Mouse (Mus musculus): ENCODE data around the gene Ndrg4. TPM values are rescaled to one million over a fixed set of nuclear protein-coding genes. Genes with fewer than 3 reads are reported as not detected.

Gene Ndrg4
- polyA plus RNA-seq, 1 experiment from 2014 or later, result 276 TPM

- H3K4me1 ChIP-seq (ENCODE audit: control insufficient read depth, insufficient read depth, low read length), result no peaks in the 10 kb centered on the region
- H3K4me3 ChIP-seq (replicated peaks; ENCODE audit: low read depth, low read length), result no peak overlapping the region
- H3K9me3 ChIP-seq (ENCODE audit: control insufficient read depth, low read length), result no peaks in the 10 kb centered on the region
- no peak overlapping the region for H3K4me2 ChIP-seq (ENCODE audit: low read length)
- no peak overlapping the region for H3K9ac ChIP-seq (replicated peaks; ENCODE audit: low read length)
- H3K27me3 ChIP-seq (ENCODE audit: control insufficient read depth, insufficient read depth, low read length), result no peaks in the 10 kb centered on the region
- no peak for ATAC-seq (ENCODE audit: low FRiP score, low TSS enrichment)
- H3K36me3 ChIP-seq (ENCODE audit: control insufficient read depth, insufficient read depth, low read length), result no peaks in the 10 kb centered on the region
- DNase-seq, result peak; percentile 21
- peak overlapping the region; percentile 32; the same call in 1 of the 2 replicates for H3K27ac ChIP-seq (replicated peaks; ENCODE audit: low read depth, low read length)
- WGBS, result 49% methylated on average over 8 of the region's 8 CpGs
Measured at GRCm38 (mm10) chr8:95668163-95668958, 8.4 kb upstream of the Ndrg4 start.

- WGBS, result 85% methylated on average over 2 of the region's 2 CpGs
- DNase-seq, result no peak
- no peaks in the 10 kb centered on the region for H3K27me3 ChIP-seq (ENCODE audit: control insufficient read depth, insufficient read depth, low read length)
Measured at GRCm38 (mm10) chr8:95669967-95670366, 6.8 kb upstream of the Ndrg4 start.

GRCm38 (mm10) chr8:95671861-95672260 lies 4.9 kb upstream of the Ndrg4 start:
- H3K4me3 ChIP-seq (replicated peaks; ENCODE audit: low read depth, low read length), result no peak overlapping the region
- H3K9ac ChIP-seq (replicated peaks; ENCODE audit: low read length), result no peak overlapping the region
- DNase-seq, result no peak
- no peak overlapping the region for H3K27ac ChIP-seq (replicated peaks; ENCODE audit: low read depth, low read length)
- 0 out of 2 replicates have a peak, but pooled peaks cover 2% of the 10 kb centered on the region for H3K27me3 ChIP-seq (ENCODE audit: control insufficient read depth, insufficient read depth, low read length)
- ATAC-seq (ENCODE audit: low FRiP score, low TSS enrichment), result no peak
- no peaks in the 10 kb centered on the region for H3K4me1 ChIP-seq (ENCODE audit: control insufficient read depth, insufficient read depth, low read length)
- H3K36me3 ChIP-seq (ENCODE audit: control insufficient read depth, insufficient read depth, low read length), result no peaks in the 10 kb centered on the region
- no peaks in the 10 kb centered on the region for H3K9me3 ChIP-seq (ENCODE audit: control insufficient read depth, low read length)
- no peak overlapping the region for H3K4me2 ChIP-seq (ENCODE audit: low read length)
- WGBS, result 91% methylated on average over 6 of the region's 6 CpGs

More at GRCm38 (mm10) chr8:95669967-95670366, 6.8 kb upstream of the Ndrg4 start:
- Histone ChIP-seq H3K9me3 (ENCODE audit: control insufficient read depth, low read length) (no peaks in the 10 kb centered on the region), H3K4me1 (ENCODE audit: control insufficient read depth, insufficient read depth, low read length) (no peaks in the 10 kb centered on the region), H3K4me3 (replicated peaks; ENCODE audit: low read depth, low read length) (no peak overlapping the region), H3K9ac (replicated peaks; ENCODE audit: low read length) (no peak overlapping the region), H3K36me3 (ENCODE audit: control insufficient read depth, insufficient read depth, low read length) (no peaks in the 10 kb centered on the region), H3K27ac (replicated peaks; ENCODE audit: low read depth, low read length) (no peak overlapping the region), H3K4me2 (ENCODE audit: low read length) (no peak overlapping the region)
- ATAC-seq (ENCODE audit: low FRiP score, low TSS enrichment), result no peak

GRCm38 (mm10) chr8:95672811-95673210 lies 4.0 kb upstream of the Ndrg4 start:
- Histone ChIP-seq H3K27ac (replicated peaks; ENCODE audit: low read depth, low read length) (no peak overlapping the region), H3K27me3 (ENCODE audit: control insufficient read depth, insufficient read depth, low read length) (0 out of 2 replicates have a peak, but pooled peaks cover 10% of the 10 kb centered on the region), H3K9me3 (ENCODE audit: control insufficient read depth, low read length) (no peaks in the 10 kb centered on the region), H3K4me2 (ENCODE audit: low read length) (no peak overlapping the region), H3K36me3 (ENCODE audit: control insufficient read depth, insufficient read depth, low read length) (no peaks in the 10 kb centered on the region), H3K4me3 (replicated peaks; ENCODE audit: low read depth, low read length) (no peak overlapping the region), H3K4me1 (ENCODE audit: control insufficient read depth, insufficient read depth, low read length) (no peaks in the 10 kb centered on the region), H3K9ac (replicated peaks; ENCODE audit: low read length) (no peak overlapping the region)
- DNase-seq (no peak), ATAC-seq (ENCODE audit: low FRiP score, low TSS enrichment) (no peak)
- WGBS, result 84% methylated on average over 5 of the region's 5 CpGs

- Histone ChIP-seq H3K4me2 (ENCODE audit: low read length) (peak overlapping the region; percentile 82), H3K4me1 (ENCODE audit: control insufficient read depth, insufficient read depth, low read length) (peaks cover 9% of the 10 kb centered on the region; the same call in 1 of the 2 replicates), H3K36me3 (ENCODE audit: control insufficient read depth, insufficient read depth, low read length) (no peaks in the 10 kb centered on the region), H3K27ac (replicated peaks; ENCODE audit: low read depth, low read length) (peak overlapping the region; percentile 45; the same call in 1 of the 2 replicates), H3K27me3 (ENCODE audit: control insufficient read depth, insufficient read depth, low read length) (0 out of 2 replicates have a peak, but pooled peaks cover 14% of the 10 kb centered on the region), H3K4me3 (replicated peaks; ENCODE audit: low read depth, low read length) (peak overlapping the region; percentile 67), H3K9me3 (ENCODE audit: control insufficient read depth, low read length) (no peaks in the 10 kb centered on the region), H3K9ac (replicated peaks; ENCODE audit: low read length) (peak overlapping the region; percentile 80)
- ATAC-seq (ENCODE audit: low FRiP score, low TSS enrichment) (peak; percentile 57), DNase-seq (peak; percentile 75)
- WGBS, result under 1% methylated on average over 30 of the region's 48 CpGs
Measured at GRCm38 (mm10) chr8:95677591-95678023, 827 bp downstream of the Ndrg4 start.

- DNase-seq (peak; percentile 67), ATAC-seq (ENCODE audit: low FRiP score, low TSS enrichment) (peak; percentile 42; the same call in 1 of the 2 replicates)
- Histone ChIP-seq H3K27me3 (ENCODE audit: control insufficient read depth, insufficient read depth, low read length) (0 out of 2 replicates have a peak, but pooled peaks cover 14% of the 10 kb centered on the region), H3K27ac (replicated peaks; ENCODE audit: low read depth, low read length) (peak overlapping the region; percentile 45; the same call in 1 of the 2 replicates), H3K9ac (replicated peaks; ENCODE audit: low read length) (peak overlapping the region; percentile 80), H3K9me3 (ENCODE audit: control insufficient read depth, low read length) (no peaks in the 10 kb centered on the region), H3K4me2 (ENCODE audit: low read length) (peak overlapping the region; percentile 82), H3K4me3 (replicated peaks; ENCODE audit: low read depth, low read length) (peak overlapping the region; percentile 67), H3K36me3 (ENCODE audit: control insufficient read depth, insufficient read depth, low read length) (no peaks in the 10 kb centered on the region), H3K4me1 (ENCODE audit: control insufficient read depth, insufficient read depth, low read length) (peaks cover 9% of the 10 kb centered on the region; the same call in 1 of the 2 replicates)
- under 1% methylated on average over 61 of the region's 70 CpGs for WGBS
Measured at GRCm38 (mm10) chr8:95678024-95678611, 1.3 kb downstream of the Ndrg4 start.

GRCm38 (mm10) chr8:95688073-95688672 lies 11.4 kb downstream of the Ndrg4 start:
- Histone ChIP-seq H3K36me3 (ENCODE audit: control insufficient read depth, insufficient read depth, low read length) (no peaks in the 10 kb centered on the region), H3K27ac (replicated peaks; ENCODE audit: low read depth, low read length) (no peak overlapping the region), H3K9me3 (ENCODE audit: control insufficient read depth, low read length) (no peaks in the 10 kb centered on the region), H3K9ac (replicated peaks; ENCODE audit: low read length) (no peak overlapping the region), H3K4me2 (ENCODE audit: low read length) (no peak overlapping the region), H3K4me1 (ENCODE audit: control insufficient read depth, insufficient read depth, low read length) (no peaks in the 10 kb centered on the region), H3K27me3 (ENCODE audit: control insufficient read depth, insufficient read depth, low read length) (no peaks in the 10 kb centered on the region), H3K4me3 (replicated peaks; ENCODE audit: low read depth, low read length) (no peak overlapping the region)
- DNase-seq, result no peak
- no peak for ATAC-seq (ENCODE audit: low FRiP score, low TSS enrichment)
- 84% methylated on average over 10 of the region's 10 CpGs for WGBS

GRCm38 (mm10) chr8:95690929-95691541 lies 14.3 kb downstream of the Ndrg4 start:
- H3K36me3 ChIP-seq (ENCODE audit: control insufficient read depth, insufficient read depth, low read length), result no peaks in the 10 kb centered on the region
- DNase-seq, result no peak
- 86% methylated on average over 13 of the region's 13 CpGs for WGBS
- no peak overlapping the region for H3K4me3 ChIP-seq (replicated peaks; ENCODE audit: low read depth, low read length)
- no peak overlapping the region for H3K4me2 ChIP-seq (ENCODE audit: low read length)
- H3K27ac ChIP-seq (replicated peaks; ENCODE audit: low read depth, low read length), result no peak overlapping the region
- peaks cover 11% of the 10 kb centered on the region for H3K4me1 ChIP-seq (ENCODE audit: control insufficient read depth, insufficient read depth, low read length)
- H3K27me3 ChIP-seq (ENCODE audit: control insufficient read depth, insufficient read depth, low read length), result no peaks in the 10 kb centered on the region; the same call in 1 of the 2 replicates
- ATAC-seq (ENCODE audit: low FRiP score, low TSS enrichment), result no peak
- no peak overlapping the region for H3K9ac ChIP-seq (replicated peaks; ENCODE audit: low read length)
- H3K9me3 ChIP-seq (ENCODE audit: control insufficient read depth, low read length), result no peaks in the 10 kb centered on the region
